Mouse (Mus musculus): ENCODE data around the gene Dctn5. TPM values are rescaled to one million over a fixed set of nuclear protein-coding genes. Genes with fewer than 3 reads are reported as not detected.
A peak's percentile ranks its signal among the peaks of the same experiment; 100 is the strongest.

Gene Dctn5
- polyA plus RNA-seq, 1 experiment from 2014 or later = 118 TPM

- ATAC-seq (ENCODE audit: insufficient number of reproducible peaks, insufficient read depth, low FRiP score, low TSS enrichment) = no peak
- Histone ChIP-seq H3K4me2 (replicated peaks) (no peak overlapping the region), H3K4me1 (no peaks in the 10 kb centered on the region), H3K36me3 (peaks cover 83% of the 10 kb centered on the region), H3K27ac (no peak overlapping the region), H3K9me3 (no peaks in the 10 kb centered on the region), H3K4me3 (no peak overlapping the region), H3K27me3 (no peaks in the 10 kb centered on the region), H3K9ac (no peak overlapping the region)
- WGBS = 94% methylated on average over 7 of the region's 7 CpGs
These were observed 34.4 kb downstream of the Dctn5 start for GRCm38 (mm10) chr7:122167203-122167602.

DNA sequence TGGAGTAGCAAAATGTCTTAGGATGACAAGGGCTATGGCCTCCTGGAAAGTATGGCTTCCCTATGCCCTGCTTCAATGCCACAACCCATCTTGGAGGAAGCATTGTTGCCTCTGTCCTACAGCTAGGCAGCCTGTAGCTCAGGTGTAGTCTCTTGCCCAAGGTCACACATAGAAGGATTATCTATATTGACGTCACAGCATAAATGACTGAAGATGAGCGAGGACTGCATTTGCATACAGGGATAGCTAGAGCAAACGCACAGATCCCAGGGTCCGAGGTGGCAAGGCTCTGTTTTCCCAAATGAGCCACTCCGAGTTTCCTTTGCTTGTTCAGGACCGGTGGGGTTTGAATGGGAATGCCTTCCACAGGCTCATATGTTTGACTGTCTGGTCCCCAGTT is 37.9 kb downstream of the Dctn5 start:
- Histone ChIP-seq H3K9ac (no peak overlapping the region), H3K4me2 (replicated peaks) (no peak overlapping the region)

DNA sequence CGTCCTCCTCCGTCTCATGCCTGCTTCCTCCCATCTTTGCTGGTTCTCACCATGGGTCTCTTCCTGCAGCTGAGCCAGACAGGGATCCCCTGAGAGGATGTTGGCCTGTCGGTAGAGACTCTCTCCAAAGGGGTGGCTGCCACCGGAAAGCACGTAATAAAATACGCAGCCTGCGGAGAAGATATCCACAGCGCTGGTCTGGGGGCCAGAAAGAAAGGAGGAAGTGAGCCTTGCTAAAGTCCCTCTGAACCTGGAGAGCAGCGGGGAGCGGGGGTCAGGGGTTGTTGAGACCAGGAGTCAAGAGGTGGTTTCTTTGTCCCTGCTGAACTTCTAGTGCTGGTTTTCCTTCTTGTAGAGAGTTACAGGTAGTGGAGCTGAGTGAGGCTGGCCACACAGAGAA is 38.8 kb downstream of the Dctn5 start:
- 74% methylated on average over 10 of the region's 10 CpGs for WGBS
- H3K36me3 ChIP-seq = peaks cover 41% of the 10 kb centered on the region
- ATAC-seq (ENCODE audit: insufficient number of reproducible peaks, insufficient read depth, low FRiP score, low TSS enrichment) = no peak

More for the DNA sequence above, 37.9 kb downstream of the Dctn5 start:
- Histone ChIP-seq H3K27ac (no peak overlapping the region), H3K36me3 (peaks cover 50% of the 10 kb centered on the region), H3K4me3 (no peak overlapping the region), H3K4me1 (no peaks in the 10 kb centered on the region), H3K27me3 (no peaks in the 10 kb centered on the region), H3K9me3 (no peaks in the 10 kb centered on the region)
- no peak for ATAC-seq (ENCODE audit: insufficient number of reproducible peaks, insufficient read depth, low FRiP score, low TSS enrichment)
- WGBS = 84% methylated on average over 6 of the region's 6 CpGs

GRCm38 (mm10) chr7:122180720-122181119 is 47.9 kb downstream of the Dctn5 start:
- no peak overlapping the region for H3K27ac ChIP-seq
- no peak overlapping the region for H3K4me3 ChIP-seq
- H3K36me3 ChIP-seq = no peaks in the 10 kb centered on the region
- peak; percentile 5; the same call in 1 of the 2 replicates for ATAC-seq (ENCODE audit: insufficient number of reproducible peaks, insufficient read depth, low FRiP score, low TSS enrichment)
- H3K27me3 ChIP-seq = 0 out of 2 replicates have a peak, but pooled peaks cover 3% of the 10 kb centered on the region
- 92% methylated on average over 7 of the region's 7 CpGs for WGBS
- H3K9ac ChIP-seq = no peak overlapping the region
- H3K4me1 ChIP-seq = no peaks in the 10 kb centered on the region
- no peaks in the 10 kb centered on the region for H3K9me3 ChIP-seq
- no peak overlapping the region for H3K4me2 ChIP-seq (replicated peaks)

More for the DNA sequence above, 38.8 kb downstream of the Dctn5 start:
- no peak overlapping the region for H3K4me3 ChIP-seq
- no peak overlapping the region for H3K27ac ChIP-seq
- no peaks in the 10 kb centered on the region for H3K9me3 ChIP-seq
- H3K9ac ChIP-seq = no peak overlapping the region
- H3K27me3 ChIP-seq = no peaks in the 10 kb centered on the region
- no peak overlapping the region for H3K4me2 ChIP-seq (replicated peaks)
- H3K4me1 ChIP-seq = no peaks in the 10 kb centered on the region

DNA sequence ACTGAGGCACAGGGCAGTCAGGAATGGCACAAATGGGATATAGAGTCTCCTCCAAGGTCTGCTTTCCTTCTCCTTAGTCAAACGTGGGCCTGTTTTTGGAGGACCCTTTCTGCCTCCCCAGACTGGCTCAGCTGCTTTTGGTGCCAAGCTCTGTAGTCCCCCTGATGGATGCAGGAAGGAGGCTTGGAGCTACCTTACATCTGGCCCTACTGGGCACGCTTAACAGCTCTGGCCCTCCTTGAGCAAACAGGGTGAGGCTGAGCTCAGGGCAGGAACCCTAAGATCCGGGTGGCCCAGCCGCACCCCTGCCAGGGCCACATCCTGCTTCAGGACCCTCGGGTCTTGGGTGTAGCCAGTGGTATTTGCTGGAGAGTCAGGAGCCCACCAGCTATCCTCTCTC is 51.7 kb downstream of the Dctn5 start:
- Histone ChIP-seq H3K27ac (no peak overlapping the region), H3K27me3 (0 out of 2 replicates have a peak, but pooled peaks cover 4% of the 10 kb centered on the region), H3K36me3 (no peaks in the 10 kb centered on the region), H3K4me3 (no peak overlapping the region), H3K4me2 (replicated peaks) (no peak overlapping the region), H3K9ac (no peak overlapping the region), H3K9me3 (no peaks in the 10 kb centered on the region), H3K4me1 (no peaks in the 10 kb centered on the region)
- WGBS = 73% methylated on average over 5 of the region's 5 CpGs
- ATAC-seq (ENCODE audit: insufficient number of reproducible peaks, insufficient read depth, low FRiP score, low TSS enrichment) = no peak

DNA sequence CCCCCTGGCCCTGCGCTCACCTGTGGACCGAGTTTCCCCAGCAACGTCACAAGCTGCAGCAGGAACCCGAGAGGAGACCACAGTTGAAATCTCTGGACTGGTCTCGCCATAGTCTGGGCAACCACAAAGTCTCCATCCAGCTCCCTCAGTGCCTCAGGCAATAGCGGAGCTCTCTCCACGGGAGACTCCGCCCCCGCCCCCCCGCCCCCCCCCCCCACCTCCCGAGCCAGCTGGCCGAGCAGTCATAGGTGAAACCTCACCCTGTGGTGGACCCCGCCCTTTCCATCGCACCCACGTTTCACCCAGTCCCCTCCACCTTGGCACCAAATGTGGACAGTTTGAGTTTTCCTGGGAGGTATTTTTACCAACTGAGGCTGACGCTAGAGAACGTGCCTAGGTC is 53.2 kb downstream of the Dctn5 start, which contains the start of gene Ern2:
TSS of gene Ern2 (minus strand) at position 165 of the 400 bp plus-strand sequence.
- Histone ChIP-seq H3K9me3 (no peaks in the 10 kb centered on the region), H3K27me3 (0 out of 2 replicates have a peak, but pooled peaks cover 4% of the 10 kb centered on the region), H3K4me2 (replicated peaks) (peak within 1 kb of the TSS; percentile 32), H3K4me3 (0 out of 2 replicates have a peak within 1 kb of the TSS, but pooled peaks have one; percentile 16), H3K36me3 (no peaks in the 10 kb centered on the region), H3K27ac (no peak within 1 kb of the TSS), H3K4me1 (no peaks in the 10 kb centered on the region), H3K9ac (no peak within 1 kb of the TSS)
- no peak for ATAC-seq (ENCODE audit: insufficient number of reproducible peaks, insufficient read depth, low FRiP score, low TSS enrichment)
- 15% methylated on average over 16 of the region's 17 CpGs for WGBS

DNA sequence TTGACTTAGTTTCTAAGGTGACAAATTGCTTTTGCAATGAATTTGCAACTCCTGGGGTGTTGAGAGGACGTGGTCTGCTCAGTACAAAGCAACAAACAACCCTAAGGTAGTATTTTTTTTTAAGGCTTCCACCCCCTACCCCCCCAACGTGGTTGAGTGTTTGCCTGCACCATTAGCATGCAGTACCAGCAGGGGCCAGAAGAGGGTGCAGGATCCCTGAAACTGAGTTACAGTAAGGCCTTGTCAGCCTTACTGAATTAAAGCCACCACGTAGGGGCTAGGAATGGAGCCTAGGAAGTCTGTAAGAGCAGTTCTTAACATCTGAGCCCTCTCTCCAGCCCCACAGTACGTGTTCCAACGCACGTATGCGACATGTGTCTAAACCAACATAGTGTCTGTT is 56.6 kb downstream of the Dctn5 start:
- WGBS = 25% methylated on average over 7 of the region's 7 CpGs
- Histone ChIP-seq H3K27ac (no peak overlapping the region), H3K9me3 (no peaks in the 10 kb centered on the region), H3K9ac (no peak overlapping the region), H3K4me1 (no peaks in the 10 kb centered on the region), H3K4me3 (no peak overlapping the region), H3K36me3 (no peaks in the 10 kb centered on the region), H3K4me2 (replicated peaks) (no peak overlapping the region), H3K27me3 (0 out of 2 replicates have a peak, but pooled peaks cover 4% of the 10 kb centered on the region)
- ATAC-seq (ENCODE audit: insufficient number of reproducible peaks, insufficient read depth, low FRiP score, low TSS enrichment) = no peak

DNA sequence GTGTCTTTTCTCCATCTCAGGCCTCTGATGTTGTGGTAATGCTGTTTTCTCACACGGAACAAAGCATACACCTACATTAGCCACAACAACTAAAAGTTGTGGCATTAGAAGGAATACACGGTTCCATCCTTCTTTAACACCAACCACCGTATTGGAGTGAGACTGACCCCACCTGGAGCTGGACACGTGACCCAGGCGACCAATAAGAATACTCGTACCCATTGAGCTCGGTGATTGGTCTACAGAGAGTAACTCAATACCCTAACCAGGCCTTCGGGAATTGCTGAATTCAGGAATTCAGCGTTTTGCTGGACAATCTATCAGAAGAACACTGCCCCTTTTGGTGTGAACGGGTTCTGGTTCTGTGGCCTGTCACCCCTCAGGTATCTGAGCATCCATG is 58.3 kb downstream of the Dctn5 start:
- no peaks in the 10 kb centered on the region for H3K27me3 ChIP-seq
- H3K4me1 ChIP-seq = no peaks in the 10 kb centered on the region
- no peak overlapping the region for H3K27ac ChIP-seq
- 60% methylated on average over 10 of the region's 10 CpGs for WGBS
- ATAC-seq (ENCODE audit: insufficient number of reproducible peaks, insufficient read depth, low FRiP score, low TSS enrichment) = no peak
- H3K9ac ChIP-seq = no peak overlapping the region
- H3K9me3 ChIP-seq = no peaks in the 10 kb centered on the region
- no peak overlapping the region for H3K4me3 ChIP-seq
- H3K36me3 ChIP-seq = no peaks in the 10 kb centered on the region
- no peak overlapping the region for H3K4me2 ChIP-seq (replicated peaks)

DNA sequence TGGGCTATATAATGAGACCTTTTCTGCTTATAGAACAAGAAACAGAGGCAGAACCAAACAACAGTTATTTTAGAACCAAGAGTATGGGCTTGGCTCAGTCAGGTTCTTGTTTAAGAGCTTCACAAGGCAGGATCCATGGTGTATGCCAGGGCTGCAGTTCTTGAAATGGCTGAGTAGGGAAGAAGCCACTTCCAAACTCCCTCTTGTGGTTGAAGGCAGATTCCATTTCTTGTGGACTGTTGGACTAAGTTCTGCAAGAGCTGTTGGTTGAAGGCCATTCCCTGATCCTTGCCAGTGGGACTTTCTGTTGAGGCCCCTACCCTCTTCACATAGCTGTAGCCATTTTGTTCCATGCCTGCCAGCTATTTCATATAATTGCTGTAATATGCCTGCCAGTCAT is 61.1 kb downstream of the Dctn5 start:
- Histone ChIP-seq H3K27ac (no peak overlapping the region), H3K27me3 (no peaks in the 10 kb centered on the region)

GRCm38 (mm10) chr7:122196771-122197170 is 63.9 kb downstream of the Dctn5 start:
- H3K9me3 ChIP-seq = no peaks in the 10 kb centered on the region
- H3K36me3 ChIP-seq = no peaks in the 10 kb centered on the region
- WGBS = 81% methylated on average over 9 of the region's 9 CpGs
- H3K9ac ChIP-seq = no peak overlapping the region
- no peak overlapping the region for H3K4me2 ChIP-seq (replicated peaks)
- no peak overlapping the region for H3K4me3 ChIP-seq
- H3K27ac ChIP-seq = no peak overlapping the region
- H3K27me3 ChIP-seq = no peaks in the 10 kb centered on the region
- ATAC-seq (ENCODE audit: insufficient number of reproducible peaks, insufficient read depth, low FRiP score, low TSS enrichment) = no peak
- no peaks in the 10 kb centered on the region for H3K4me1 ChIP-seq

More for the DNA sequence above, 61.1 kb downstream of the Dctn5 start:
- Histone ChIP-seq H3K9me3 (no peaks in the 10 kb centered on the region), H3K9ac (no peak overlapping the region), H3K4me1 (no peaks in the 10 kb centered on the region), H3K36me3 (no peaks in the 10 kb centered on the region), H3K4me2 (replicated peaks) (no peak overlapping the region), H3K4me3 (no peak overlapping the region)
- no peak for ATAC-seq (ENCODE audit: insufficient number of reproducible peaks, insufficient read depth, low FRiP score, low TSS enrichment)

DNA sequence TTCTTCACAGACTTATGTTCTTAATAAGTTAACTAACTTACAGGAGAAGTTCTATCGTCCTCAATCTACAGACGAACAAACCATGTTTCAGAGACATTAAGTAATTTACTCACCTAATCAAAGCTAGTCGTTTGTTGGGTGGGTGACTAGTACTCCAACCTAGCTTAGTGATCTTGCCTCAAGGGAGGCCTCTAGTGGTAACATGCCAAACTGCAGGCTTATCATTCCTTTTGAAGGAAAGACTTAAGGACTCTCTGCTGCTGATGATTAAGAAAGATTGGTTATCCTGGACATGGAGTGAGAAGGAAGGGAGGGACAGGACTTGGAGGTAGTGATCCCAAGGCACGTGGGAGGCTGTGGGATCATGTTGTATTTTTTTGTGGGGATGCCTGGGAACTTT is 64.5 kb downstream of the Dctn5 start:
- Histone ChIP-seq H3K4me1 (no peaks in the 10 kb centered on the region), H3K27ac (no peak overlapping the region), H3K9ac (no peak overlapping the region), H3K27me3 (no peaks in the 10 kb centered on the region), H3K9me3 (no peaks in the 10 kb centered on the region), H3K4me2 (replicated peaks) (no peak overlapping the region), H3K36me3 (no peaks in the 10 kb centered on the region), H3K4me3 (no peak overlapping the region)
- ATAC-seq (ENCODE audit: insufficient number of reproducible peaks, insufficient read depth, low FRiP score, low TSS enrichment) = no peak
- 37% methylated on average over 4 of the region's 4 CpGs for WGBS
